In genomic region chr1:189342416-189343104, GRCm38 (mm10) we compare ENCODE assay signal across 8 mouse cellular contexts. TPM values are rescaled to one million over a fixed set of nuclear protein-coding genes. Genes with fewer than 3 reads are reported as not detected.
DNase-seq lines count a peak whose midpoint lies in the region; ATAC-seq and TF ChIP-seq lines count a peak whose summit lies in the region.

No protein-coding gene starts in this region.

- no peak for TF ChIP-seq CTCF in layer of hippocampus, adult 2 months (conservative IDR thresholded peaks at IDR 0.05)

- H3K9ac ChIP-seq in embryonic facial prominence, embryonic 12.5 days = peak overlapping the region; percentile 27; the same call in 1 of the 2 replicates
- H3K9ac ChIP-seq in hindbrain, embryonic 12.5 days = peak overlapping the region; percentile 87
- no peak overlapping the region for H3K9ac ChIP-seq in liver, embryonic 12.5 days

- no peaks in the 10 kb centered on the region for H3K36me3 ChIP-seq in embryonic facial prominence, embryonic 12.5 days
- H3K36me3 ChIP-seq in hindbrain, embryonic 12.5 days = 0 out of 2 replicates have a peak, but pooled peaks cover 6% of the 10 kb centered on the region
- no peaks in the 10 kb centered on the region for H3K36me3 ChIP-seq in liver, embryonic 12.5 days

- peak in 1 of 2 experiments; percentile 25 for DNase-seq in layer of hippocampus, adult 2 months (ENCODE audit: low spot score in 2 of 2)
- DNase-seq in layer of hippocampus, adult 11-12 months (ENCODE audit: low spot score) = no peak
- peak; percentile 32 for DNase-seq in right cerebral cortex, adult 18-20 months
- no peak for DNase-seq in adipocyte (ENCODE audit: low spot score)
- no peak for DNase-seq in gastrocnemius, adult 18-20 months (ENCODE audit: low spot score)

- no peak for ATAC-seq in embryonic facial prominence, embryonic 12.5 days (ENCODE audit: insufficient number of reproducible peaks, insufficient read depth, low FRiP score, low TSS enrichment)
- ATAC-seq in hindbrain, embryonic 12.5 days (ENCODE audit: low FRiP score) = no peak
- ATAC-seq in liver, embryonic 12.5 days = no peak

- H3K27ac ChIP-seq in layer of hippocampus, adult 2 months = peak overlapping the region; percentile 89
- H3K27ac ChIP-seq in embryonic facial prominence, embryonic 12.5 days = no peak overlapping the region
- no peak overlapping the region for H3K27ac ChIP-seq in hindbrain, embryonic 12.5 days
- H3K27ac ChIP-seq in liver, embryonic 12.5 days = no peak overlapping the region

- H3K4me1 ChIP-seq in embryonic facial prominence, embryonic 12.5 days = peaks cover 10% of the 10 kb centered on the region; the same call in 1 of the 2 replicates
- H3K4me1 ChIP-seq in hindbrain, embryonic 12.5 days = peaks cover 6% of the 10 kb centered on the region; the same call in 1 of the 2 replicates
- H3K4me1 ChIP-seq in liver, embryonic 12.5 days = no peaks in the 10 kb centered on the region

- peak overlapping the region; percentile 97 for H3K4me2 ChIP-seq in embryonic facial prominence, embryonic 12.5 days (replicated peaks)
- H3K4me2 ChIP-seq in hindbrain, embryonic 12.5 days (replicated peaks) = peak overlapping the region; percentile 95
- peak overlapping the region; percentile 68; the same call in 1 of the 2 replicates for H3K4me2 ChIP-seq in liver, embryonic 12.5 days

- peaks cover 29% of the 10 kb centered on the region for H3K27me3 ChIP-seq in embryonic facial prominence, embryonic 12.5 days
- H3K27me3 ChIP-seq in hindbrain, embryonic 12.5 days = peaks cover 10% of the 10 kb centered on the region; the same call in 1 of the 2 replicates
- peaks cover 54% of the 10 kb centered on the region for H3K27me3 ChIP-seq in liver, embryonic 12.5 days (replicated peaks)

- WGBS in embryonic facial prominence, embryonic 12.5 days = 4% methylated on average over 30 of the region's 30 CpGs
- 7% methylated on average over 30 of the region's 30 CpGs for WGBS in hindbrain, embryonic 12.5 days
- 3% methylated on average over 30 of the region's 30 CpGs for WGBS in liver, embryonic 12.5 days (ENCODE audit: insufficient replicate concordance)

- peak overlapping the region; percentile 75 for H3K4me3 ChIP-seq in layer of hippocampus, adult 2 months
- peak overlapping the region; percentile 62 for H3K4me3 ChIP-seq in embryonic facial prominence, embryonic 12.5 days
- peak overlapping the region; percentile 73 for H3K4me3 ChIP-seq in hindbrain, embryonic 12.5 days
- no peak overlapping the region for H3K4me3 ChIP-seq in liver, embryonic 12.5 days

- no peaks in the 10 kb centered on the region for H3K9me3 ChIP-seq in embryonic facial prominence, embryonic 12.5 days
- no peaks in the 10 kb centered on the region for H3K9me3 ChIP-seq in hindbrain, embryonic 12.5 days (replicated peaks)
- H3K9me3 ChIP-seq in liver, embryonic 12.5 days (replicated peaks) = no peaks in the 10 kb centered on the region

RNA-seq across cellular contexts. Expression of gene Kcnk2, which starts 59.5 kb away (rescaled TPM):
- total RNA-seq in layer of hippocampus, adult 2 months (2021) = 10 to 100 TPM; 47.9 to 48.4 TPM
- 6.3 and 6.6 TPM in 2 replicates for polyA plus RNA-seq in embryonic facial prominence, embryonic 12.5 days (2016; fragmentation: Nextera tagmentation; extraction: Ambion mirVana)
- polyA plus RNA-seq in hindbrain, embryonic 12.5 days (2016; fragmentation: Nextera tagmentation; extraction: Ambion mirVana) = 11.1 and 11.4 TPM in 2 replicates
- polyA plus RNA-seq in liver, embryonic 12.5 days (2016; fragmentation: Nextera tagmentation; extraction: Ambion mirVana) = 0.06 and 0.07 TPM in 2 replicates
- 1 to 10 TPM; 1.2 to 1.9 TPM for total RNA-seq in gastrocnemius, adult 18-20 months (2021)
